Mouse (Mus musculus) cerebral cortex, adult 2 months (tissue): ENCODE results near the gene Gng8.

Experiments used
- WGBS: fragments of 180-500 bp; shearing (Covaris S2); methylation state at CpG from one replicate; pipeline ENCODE4 v1.1.7; 2018; 5-methylcytosine and 5-hydroxymethylcytosine counted together

The Gng8 gene

GRCm38 (mm10) chr7:16891641-16892351, at the start of gene Gng8:
Gng8 (plus strand) TSS chr7:16891786.
- WGBS: under 1% methylated on average over 30 of the region's 30 CpGs

GRCm38 (mm10) chr7:16842645-16843063, 48.9 kb upstream of the Gng8 start, which contains the start of gene Prkd2:
Prkd2 (plus strand) TSS chr7:16842902.
- under 1% methylated on average over 32 of the region's 32 CpGs for WGBS

GRCm38 (mm10) chr7:16843441-16844171, 48.0 kb upstream of the Gng8 start:
- 7% methylated on average over 33 of the region's 33 CpGs for WGBS

- WGBS: 38% methylated on average over 3 of the region's 3 CpGs
These were observed 46.9 kb upstream of the Gng8 start for GRCm38 (mm10) chr7:16844696-16845071.

- WGBS: 51% methylated on average over 14 of the region's 14 CpGs
These were observed 46.3 kb upstream of the Gng8 start for GRCm38 (mm10) chr7:16845072-16845819.

GRCm38 (mm10) chr7:16845820-16846167, 45.8 kb upstream of the Gng8 start:
- 49% methylated on average over 10 of the region's 10 CpGs for WGBS

- WGBS: 98% methylated on average over 5 of the region's 5 CpGs
These were observed 44.8 kb upstream of the Gng8 start for GRCm38 (mm10) chr7:16846775-16847174.

GRCm38 (mm10) chr7:16847507-16847906, 44.1 kb upstream of the Gng8 start:
- 90% methylated on average over 19 of the region's 19 CpGs for WGBS

- WGBS: 21% methylated on average over 17 of the region's 17 CpGs
These were observed 43.0 kb upstream of the Gng8 start for GRCm38 (mm10) chr7:16848579-16848978.

- 97% methylated on average over 4 of the region's 4 CpGs for WGBS
These were observed 40.0 kb upstream of the Gng8 start for GRCm38 (mm10) chr7:16851636-16852035.

- WGBS: 71% methylated on average over 14 of the region's 14 CpGs
These were observed 38.2 kb upstream of the Gng8 start for GRCm38 (mm10) chr7:16853302-16853831.

- WGBS: 42% methylated on average over 17 of the region's 17 CpGs
These were observed 33.2 kb upstream of the Gng8 start for GRCm38 (mm10) chr7:16858336-16858735.

- 33% methylated on average over 5 of the region's 5 CpGs for WGBS
These were observed 31.5 kb upstream of the Gng8 start for GRCm38 (mm10) chr7:16859902-16860651.

- 82% methylated on average over 3 of the region's 3 CpGs for WGBS
These were observed 24.1 kb upstream of the Gng8 start for GRCm38 (mm10) chr7:16867488-16867887.

GRCm38 (mm10) chr7:16869497-16869896, 22.1 kb upstream of the Gng8 start:
- WGBS: 25% methylated on average over 16 of the region's 16 CpGs

GRCm38 (mm10) chr7:16871600-16871999, 20.0 kb upstream of the Gng8 start:
- WGBS: 90% methylated on average over 10 of the region's 10 CpGs

- 96% methylated on average over 9 of the region's 9 CpGs for WGBS
These were observed 19.1 kb upstream of the Gng8 start for GRCm38 (mm10) chr7:16872478-16872877.

GRCm38 (mm10) chr7:16873392-16873791, 18.2 kb upstream of the Gng8 start:
- 86% methylated on average over 4 of the region's 4 CpGs for WGBS

- WGBS: 3% methylated on average over 17 of the region's 17 CpGs
These were observed 17.4 kb upstream of the Gng8 start for GRCm38 (mm10) chr7:16874190-16874589.

GRCm38 (mm10) chr7:16874756-16875309, 16.8 kb upstream of the Gng8 start:
- under 1% methylated on average over 33 of the region's 33 CpGs for WGBS

- WGBS: 0% methylated on average over 1 of the region's 1 CpGs
These were observed 16.5 kb upstream of the Gng8 start, which contains the start of gene Dact3 for GRCm38 (mm10) chr7:16875310-16875325. Dact3 (plus strand) TSS chr7:16875317.

GRCm38 (mm10) chr7:16875326-16875725, 16.3 kb upstream of the Gng8 start:
- under 1% methylated on average over 40 of the region's 42 CpGs for WGBS
